Mouse (Mus musculus) hematopoietic stem cell, adult 5-6 weeks (primary cell): Measurements from ENCODE around the gene Olfr559. TPM values are rescaled to one million over a fixed set of nuclear protein-coding genes. Genes with fewer than 3 reads are reported as not detected.

Experiments used
- ATAC-seq, 2 experiments: fragments of 125-278 bp in 1 of 2; replicated peaks in 1 of 2; 2 replicates each; pipeline ENCODE4 v1.8.0; 2016 to 2017; ENCODE audit warnings: inconsistent platforms in 2 of 2, mild to moderate bottlenecking in 2 of 2, moderate number of reproducible peaks in 2 of 2, low read depth in 1 of 2, moderate TSS enrichment in 1 of 2; ENCODE audit not compliant: low FRiP score in 2 of 2, poor library complexity in 2 of 2, severe bottlenecking in 2 of 2, insufficient read depth in 1 of 2, low TSS enrichment in 1 of 2
- total RNA-seq: library from RNA; stranded (forward); fragments of 172-1452, 232-1000 nt; gene quantifications from 2 replicates; pipeline ENCODE4 v1.2.3, GENCODE M21; 2017

Olfr559 gene
- total RNA-seq, result not detected in 2 replicates

GRCm38 (mm10) chr7:102727391-102727790, at the start of gene Olfr559:
Gene Olfr559 (minus strand): TSS chr7:102727491.
- ATAC-seq, result no peak

GRCm38 (mm10) chr7:102770921-102771320, 43.6 kb upstream of the Olfr559 start, which contains the start of gene Olfr561:
Gene Olfr561 (plus strand): TSS chr7:102771221.
- no peak for ATAC-seq

- no peak for ATAC-seq
These were observed 32.0 kb upstream of the Olfr559 start, which contains the start of the genes Olfr560 and Olfr78 for GRCm38 (mm10) chr7:102759266-102759665. Gene Olfr560 (minus strand): TSS chr7:102759366. Gene Olfr78 (minus strand): TSS chr7:102759471.

GRCm38 (mm10) chr7:102752086-102752485, 24.8 kb upstream of the Olfr559 start:
- no peak for ATAC-seq

- ATAC-seq, result no peak
These were observed 10.4 kb upstream of the Olfr559 start for GRCm38 (mm10) chr7:102737705-102738104.

GRCm38 (mm10) chr7:102733793-102734192, 6.5 kb upstream of the Olfr559 start:
- no peak for ATAC-seq

GRCm38 (mm10) chr7:102718970-102719369, 8.3 kb downstream of the Olfr559 start, which contains the start of gene Olfr33:
Gene Olfr33 (minus strand): TSS chr7:102719070.
- ATAC-seq, result no peak

GRCm38 (mm10) chr7:102701915-102702314, 25.4 kb downstream of the Olfr559 start, which contains the start of gene Olfr558:
Gene Olfr558 (plus strand): TSS chr7:102702215.
- no peak for ATAC-seq

GRCm38 (mm10) chr7:102698461-102698860, 28.8 kb downstream of the Olfr559 start:
- no peak for ATAC-seq

- peak; percentile 69 to 77 for ATAC-seq
These were observed 31.7 kb downstream of the Olfr559 start, which contains the start of gene Olfr557 for GRCm38 (mm10) chr7:102695358-102696125. Gene Olfr557 (plus strand): TSS chr7:102695910.

GRCm38 (mm10) chr7:102686944-102687501, 40.3 kb downstream of the Olfr559 start, which contains the start of gene Trim68:
Gene Trim68 (minus strand): TSS chr7:102687327.
- ATAC-seq, result peak; percentile 100

- ATAC-seq, result no peak
These were observed 45.4 kb downstream of the Olfr559 start for GRCm38 (mm10) chr7:102681916-102682315.

- peak; percentile 37 to 38; a peak in 2 of 4 replicates for ATAC-seq
These were observed 51.1 kb downstream of the Olfr559 start for GRCm38 (mm10) chr7:102676225-102676624.

Other genes with a start within 250 kb of the Olfr559 start
- not detected in 2 replicates for gene Olfr543, start 245.8 kb downstream of the Olfr559 start, total RNA-seq
- gene Olfr544, start 239.2 kb downstream of the Olfr559 start, total RNA-seq, result not detected in 2 replicates
- gene Olfr545, start 227.9 kb downstream of the Olfr559 start, total RNA-seq, result not detected in 2 replicates
- gene Olfr547, start 192.7 kb downstream of the Olfr559 start, total RNA-seq, result not detected in 2 replicates
- gene Olfr548-ps1, start 186.6 kb downstream of the Olfr559 start, total RNA-seq, result not detected in 2 replicates
- not detected in 2 replicates for gene Olfr549, start 177.6 kb downstream of the Olfr559 start, total RNA-seq
- 52.4 and 59.0 TPM in 2 replicates for gene Trim21, start 162.0 kb downstream of the Olfr559 start, total RNA-seq
- not detected in 2 replicates for gene Olfr550, start 156.0 kb downstream of the Olfr559 start, total RNA-seq
- not detected in 2 replicates for gene Olfr551, start 135.6 kb downstream of the Olfr559 start, total RNA-seq
- not detected in 2 replicates for gene Olfr552, start 129.7 kb downstream of the Olfr559 start, total RNA-seq
- gene Olfr553, start 109.3 kb downstream of the Olfr559 start, total RNA-seq, result not detected in 2 replicates
- gene Olfr554, start 89.1 kb downstream of the Olfr559 start, total RNA-seq, result not detected in 2 replicates
- gene Olfr555, start 68.7 kb downstream of the Olfr559 start, total RNA-seq, result not detected in 2 replicates
- not detected in 2 replicates for gene Olfr556, start 62.6 kb downstream of the Olfr559 start, total RNA-seq
- 12.6 and 17.6 TPM in 2 replicates for gene Trim68, start 40.2 kb downstream of the Olfr559 start, total RNA-seq
- not detected in 2 replicates for gene Olfr557, start 31.6 kb downstream of the Olfr559 start, total RNA-seq
- 0.56 TPM in 1 of 2 replicates, not detected in the other for gene Olfr558, start 25.3 kb downstream of the Olfr559 start, total RNA-seq
- gene Olfr33, start 8.4 kb downstream of the Olfr559 start, total RNA-seq, result not detected in 2 replicates
- not detected in 2 replicates for gene Olfr560, start 31.9 kb upstream of the Olfr559 start, total RNA-seq
- gene Olfr78, start 32.0 kb upstream of the Olfr559 start, total RNA-seq, result not detected in 2 replicates
- not detected in 2 replicates for gene Olfr561, start 43.7 kb upstream of the Olfr559 start, total RNA-seq
- not detected in 2 replicates for gene Olfr564, start 76.0 kb upstream of the Olfr559 start, total RNA-seq
- gene Olfr566, start 131.3 kb upstream of the Olfr559 start, total RNA-seq, result not detected in 2 replicates
- gene Olfr568, start 149.6 kb upstream of the Olfr559 start, total RNA-seq, result not detected in 2 replicates
- 0.10 TPM in 1 of 2 replicates, not detected in the other for gene Olfr569, start 163.4 kb upstream of the Olfr559 start, total RNA-seq
- not detected in 2 replicates for gene Olfr570, start 167.1 kb upstream of the Olfr559 start, total RNA-seq
- not detected in 2 replicates for gene Olfr571, start 190.0 kb upstream of the Olfr559 start, total RNA-seq
- not detected in 2 replicates for gene Olfr572, start 196.9 kb upstream of the Olfr559 start, total RNA-seq
- gene Olfr573-ps1, start 215.1 kb upstream of the Olfr559 start, total RNA-seq, result not detected in 2 replicates
- gene Olfr574, start 221.0 kb upstream of the Olfr559 start, total RNA-seq, result not detected in 2 replicates
- not detected in 2 replicates for gene Olfr575, start 231.3 kb upstream of the Olfr559 start, total RNA-seq
- gene Olfr576, start 235.2 kb upstream of the Olfr559 start, total RNA-seq, result not detected in 2 replicates
- gene Olfr577, start 248.5 kb upstream of the Olfr559 start, total RNA-seq, result not detected in 2 replicates